Mouse (Mus musculus) forebrain, embryonic 16.5 days (tissue): ENCODE data around the gene Olfr629. TPM values are rescaled to one million over a fixed set of nuclear protein-coding genes. Genes with fewer than 3 reads are reported as not detected.
"Not testable (repeated sequence)": the region's sequence is repeated elsewhere in the genome, so short reads cannot be mapped to it uniquely, and the experiment has no call there.

Experiments
- ATAC-seq: fragments of 200-750 bp; cut with Nextera tagmentation; 2 replicates; pipeline ENCODE4 v1.8.0; 2017; ENCODE audit warnings: mild to moderate bottlenecking, moderate library complexity
- H3K27ac ChIP-seq: fragments of 300-500 bp; sonication (generic); 2 replicates; pipeline ENCODE4 v1.5.1; 2014; ENCODE audit warnings: low read length, control low read depth
- H3K27me3 ChIP-seq: fragments of 300-500 bp; sonication (generic); replicated peaks from 2 replicates; pipeline ENCODE4 v1.6.1; 2014; ENCODE audit warnings: low read length; ENCODE audit not compliant: control insufficient read depth, insufficient read depth
- H3K36me3 ChIP-seq: fragments of 300-500 bp; sonication (generic); 2 replicates; pipeline ENCODE4 v1.6.1; 2014; ENCODE audit not compliant: control insufficient read depth, insufficient read depth
- H3K4me1 ChIP-seq: fragments of 300-500 bp; sonication (generic); replicated peaks from 2 replicates; pipeline ENCODE4 v1.6.1; 2014; ENCODE audit warnings: low read length; ENCODE audit not compliant: control insufficient read depth, insufficient read depth
- H3K4me2 ChIP-seq: fragments of 300-500 bp; sonication (generic); 2 replicates; pipeline ENCODE4 v1.6.1; 2014; ENCODE audit warnings: mild to moderate bottlenecking, low read length, control low read depth
- H3K4me3 ChIP-seq: fragments of 300-500 bp; sonication (generic); replicated peaks from 2 replicates; pipeline ENCODE4 v1.5.1; 2014; ENCODE audit warnings: mild to moderate bottlenecking, low read length, control low read depth
- H3K9ac ChIP-seq: fragments of 300-500 bp; sonication (generic); replicated peaks from 2 replicates; pipeline ENCODE4 v1.6.1; 2014; ENCODE audit warnings: low read depth, low read length, control low read depth
- H3K9me3 ChIP-seq: fragments of 300-500 bp; sonication (generic); 2 replicates; pipeline ENCODE4 v1.6.1; 2016; ENCODE audit warnings: low read length; ENCODE audit not compliant: control insufficient read depth
- WGBS: fragments of 180-500 bp; shearing (Covaris S2); extraction: QIAGEN DNeasy Blood & Tissue Kit; methylation state at CpG from one replicate; pipeline ENCODE4 v1.1.7; 2014; 5-methylcytosine and 5-hydroxymethylcytosine counted together
- polyA plus RNA-seq: library from polyadenylated mRNA; unstranded; fragments of >200 nt; fragmentation: Nextera tagmentation; extraction: Ambion mirVana; gene quantifications from 2 replicates; pipeline ENCODE4 v1.2.1, GENCODE M21; 2015

The Olfr629 gene
- not detected in 2 replicates for polyA plus RNA-seq

GRCm38 (mm10) chr7:103744843-103745242 lies at the start of gene Olfr629:
Gene Olfr629, minus strand, starts transcription at chr7:103744943.
- Histone ChIP-seq H3K27ac (no peak within 1 kb of the TSS), H3K4me2 (no peak within 1 kb of the TSS), H3K27me3 (no peaks in the 10 kb centered on the region), H3K9ac (no peak within 1 kb of the TSS), H3K9me3 (no peaks in the 10 kb centered on the region), H3K4me3 (no peak within 1 kb of the TSS), H3K4me1 (no peaks in the 10 kb centered on the region), H3K36me3 (no peaks in the 10 kb centered on the region)
- no peak for ATAC-seq
- 77% methylated on average over 2 of the region's 2 CpGs for WGBS

GRCm38 (mm10) chr7:103792669-103793388 lies 48.1 kb upstream of the Olfr629 start:
- 26% methylated on average over 4 of the region's 4 CpGs for WGBS
- ATAC-seq = no peak
- H3K4me1 ChIP-seq = no peaks in the 10 kb centered on the region

GRCm38 (mm10) chr7:103791721-103792120 lies 47.0 kb upstream of the Olfr629 start, which contains the start of gene Olfr67:
Gene Olfr67, minus strand, starts transcription at chr7:103791821.
- ATAC-seq = no peak
- H3K27ac ChIP-seq = no peak within 1 kb of the TSS
- 74% methylated on average over 3 of the region's 3 CpGs for WGBS

More at GRCm38 (mm10) chr7:103792669-103793388, 48.1 kb upstream of the Olfr629 start:
- Histone ChIP-seq H3K9ac (no peak overlapping the region), H3K27me3 (no peaks in the 10 kb centered on the region), H3K9me3 (no peaks in the 10 kb centered on the region), H3K4me2 (no peak overlapping the region), H3K27ac (no peak overlapping the region), H3K4me3 (no peak overlapping the region), H3K36me3 (no peaks in the 10 kb centered on the region)

GRCm38 (mm10) chr7:103779598-103779997 lies 34.9 kb upstream of the Olfr629 start, which contains the start of gene Olfr68:
Gene Olfr68, minus strand, starts transcription at chr7:103779698.
- no peak within 1 kb of the TSS for H3K9ac ChIP-seq
- no peak within 1 kb of the TSS for H3K27ac ChIP-seq
- ATAC-seq = no peak
- WGBS = 70% methylated on average over 3 of the region's 3 CpGs
- H3K4me3 ChIP-seq = no peak within 1 kb of the TSS
- H3K4me2 ChIP-seq = no peak within 1 kb of the TSS
- H3K36me3 ChIP-seq = no peaks in the 10 kb centered on the region
- no peaks in the 10 kb centered on the region for H3K9me3 ChIP-seq
- H3K4me1 ChIP-seq = no peaks in the 10 kb centered on the region
- H3K27me3 ChIP-seq = no peaks in the 10 kb centered on the region

More at GRCm38 (mm10) chr7:103791721-103792120, 47.0 kb upstream of the Olfr629 start, which contains the start of gene Olfr67:
- no peaks in the 10 kb centered on the region for H3K4me1 ChIP-seq
- no peak within 1 kb of the TSS for H3K4me2 ChIP-seq
- H3K27me3 ChIP-seq = no peaks in the 10 kb centered on the region
- H3K36me3 ChIP-seq = no peaks in the 10 kb centered on the region
- no peak within 1 kb of the TSS for H3K9ac ChIP-seq
- no peaks in the 10 kb centered on the region for H3K9me3 ChIP-seq
- no peak within 1 kb of the TSS for H3K4me3 ChIP-seq

- not testable (repeated sequence) for H3K9ac ChIP-seq, H3K4me2 ChIP-seq, H3K9me3 ChIP-seq, H3K4me1 ChIP-seq, ATAC-seq, H3K27ac ChIP-seq, H3K36me3 ChIP-seq, H3K27me3 ChIP-seq, H3K4me3 ChIP-seq
- 86% methylated on average over 4 of the region's 4 CpGs for WGBS
Observed at GRCm38 (mm10) chr7:103777652-103778051, 32.9 kb upstream of the Olfr629 start.

GRCm38 (mm10) chr7:103771494-103771893 lies 26.8 kb upstream of the Olfr629 start, which contains the start of gene Olfr69:
Gene Olfr69, minus strand, starts transcription at chr7:103771594.
- Histone ChIP-seq H3K27ac (no peak within 1 kb of the TSS), H3K9ac (no peak within 1 kb of the TSS), H3K4me1 (no peaks in the 10 kb centered on the region), H3K9me3 (no peaks in the 10 kb centered on the region), H3K4me3 (no peak within 1 kb of the TSS), H3K27me3 (no peaks in the 10 kb centered on the region), H3K36me3 (no peaks in the 10 kb centered on the region), H3K4me2 (no peak within 1 kb of the TSS)
- ATAC-seq = no peak
- 78% methylated on average over 2 of the region's 2 CpGs for WGBS

GRCm38 (mm10) chr7:103767687-103768086 lies 22.9 kb upstream of the Olfr629 start:
- not testable (repeated sequence) for H3K27me3 ChIP-seq, H3K4me2 ChIP-seq, H3K27ac ChIP-seq, ATAC-seq, H3K36me3 ChIP-seq, H3K9me3 ChIP-seq, H3K9ac ChIP-seq, H3K4me1 ChIP-seq, H3K4me3 ChIP-seq
- 93% methylated on average over 6 of the region's 6 CpGs for WGBS

GRCm38 (mm10) chr7:103762212-103762611 lies 17.5 kb upstream of the Olfr629 start:
- 89% methylated on average over 6 of the region's 6 CpGs for WGBS
- not testable (repeated sequence) for ATAC-seq, H3K36me3 ChIP-seq, H3K4me3 ChIP-seq, H3K9ac ChIP-seq, H3K4me1 ChIP-seq, H3K4me2 ChIP-seq, H3K9me3 ChIP-seq, H3K27ac ChIP-seq, H3K27me3 ChIP-seq

- Histone ChIP-seq H3K4me1 (no peaks in the 10 kb centered on the region), H3K4me2 (no peak within 1 kb of the TSS), H3K27ac (no peak within 1 kb of the TSS), H3K9ac (no peak within 1 kb of the TSS), H3K27me3 (no peaks in the 10 kb centered on the region), H3K36me3 (no peaks in the 10 kb centered on the region), H3K4me3 (no peak within 1 kb of the TSS), H3K9me3 (no peaks in the 10 kb centered on the region)
- WGBS = 42% methylated on average over 2 of the region's 2 CpGs
- no peak for ATAC-seq
Observed at GRCm38 (mm10) chr7:103757233-103757632, 12.5 kb upstream of the Olfr629 start, which contains the start of gene Olfr630. Gene Olfr630, minus strand, starts transcription at chr7:103757333.
